Mouse (Mus musculus) ZHBTc4 (cell line): ENCODE measurements around the gene Dip2b.

ENCODE experiments used
- DNase-seq: peaks from one replicate; pipeline ENCODE4 v3.0.0-alpha.2; 2011; ENCODE audit warnings: low read depth, low spot score

Gene Dip2b

DNA sequence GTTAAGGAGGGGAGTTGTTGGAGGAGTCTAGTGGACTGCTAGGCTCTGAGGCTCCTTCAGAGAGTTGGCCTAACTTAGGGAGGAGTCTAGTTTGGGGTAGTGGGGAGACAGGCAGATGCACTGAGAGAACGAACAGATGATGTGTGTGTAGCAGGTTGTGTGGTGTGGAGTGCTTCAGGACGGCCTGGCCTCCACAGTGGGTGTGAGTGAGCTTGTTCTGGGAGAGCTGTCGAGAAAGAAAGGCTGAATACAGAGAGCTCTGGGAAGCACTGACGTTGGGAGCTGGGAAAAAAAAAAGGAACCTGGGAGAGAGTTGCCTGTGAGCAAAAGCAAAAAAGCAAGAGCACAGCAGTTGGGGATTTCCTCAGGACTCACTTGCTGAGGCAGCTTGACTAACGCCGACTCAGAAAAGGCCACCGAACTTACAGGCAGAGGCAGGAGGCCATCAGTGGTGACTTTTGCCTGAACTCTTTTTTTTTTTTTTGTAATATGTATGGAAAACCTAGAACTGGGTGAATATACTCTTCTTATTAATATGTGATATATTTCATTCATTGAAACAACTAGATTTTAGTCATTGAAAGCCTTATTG, 11.1 kb downstream of the Dip2b start:
- no peak for DNase-seq

DNA sequence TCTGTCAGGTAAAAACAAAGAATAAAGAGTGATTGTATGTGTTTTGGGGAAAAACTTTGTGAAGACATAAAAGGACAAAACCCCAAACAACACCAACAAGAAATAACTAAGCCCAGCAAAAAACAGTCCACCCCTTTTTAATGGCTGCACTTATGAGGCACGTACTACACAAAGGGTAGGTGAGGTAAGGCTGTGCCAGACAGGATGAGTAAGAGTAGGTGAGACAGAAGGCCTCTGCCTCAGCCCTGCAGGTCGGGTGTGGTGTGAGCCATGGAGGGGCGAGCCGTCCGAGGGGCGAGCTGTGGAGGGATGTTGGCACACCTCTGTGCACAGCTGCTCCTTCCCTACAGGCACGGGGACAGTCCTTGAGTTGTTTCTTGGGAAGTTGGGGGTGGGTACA, 12.5 kb downstream of the Dip2b start:
- no peak for DNase-seq

DNA sequence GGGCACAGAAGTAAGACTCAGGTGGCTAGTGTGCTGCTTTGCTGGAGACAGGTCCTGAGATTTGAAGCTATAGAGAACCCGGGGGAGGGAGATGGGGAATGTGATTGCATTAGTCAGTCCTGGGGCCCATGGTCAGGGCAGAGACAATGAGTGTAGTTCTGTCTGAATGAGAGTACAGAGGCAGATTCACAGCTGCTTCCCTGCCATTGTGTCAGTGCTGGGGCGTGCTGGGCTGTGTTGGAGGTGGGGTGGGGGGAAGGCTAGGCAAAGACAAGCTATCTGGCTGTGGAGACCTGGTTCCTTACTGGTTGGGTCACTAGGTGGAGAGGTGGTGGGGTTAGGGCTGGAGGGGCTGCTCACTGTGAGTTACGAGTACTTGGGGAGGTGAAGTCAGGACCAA, 14.3 kb downstream of the Dip2b start:
- peak; percentile 61 for DNase-seq

DNA sequence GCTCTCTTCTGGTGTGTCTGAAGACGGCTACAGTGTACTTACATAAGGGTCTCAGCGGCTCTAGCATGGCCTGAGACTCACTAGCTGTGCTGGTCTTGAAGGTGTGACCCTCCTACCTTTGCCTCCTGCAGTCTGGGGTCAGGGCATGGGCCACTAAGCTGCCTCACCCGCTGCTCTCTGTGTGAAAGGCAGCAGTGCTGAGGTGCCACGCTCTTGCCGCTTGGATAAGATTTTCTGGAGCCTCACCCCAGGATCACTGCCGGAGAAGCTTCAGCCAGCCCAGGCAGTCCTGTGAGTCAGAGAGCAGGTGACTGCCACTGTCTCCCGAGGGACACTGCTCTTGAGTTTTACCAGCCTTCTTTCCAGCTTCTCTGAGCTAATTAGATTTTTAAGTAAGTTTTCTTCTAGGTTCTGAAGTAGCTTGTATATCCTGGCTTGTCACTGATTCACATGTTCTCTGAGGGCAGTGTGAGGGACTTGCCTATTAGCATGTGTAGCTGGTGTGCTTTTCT, 18.0 kb downstream of the Dip2b start:
- DNase-seq: no peak

DNA sequence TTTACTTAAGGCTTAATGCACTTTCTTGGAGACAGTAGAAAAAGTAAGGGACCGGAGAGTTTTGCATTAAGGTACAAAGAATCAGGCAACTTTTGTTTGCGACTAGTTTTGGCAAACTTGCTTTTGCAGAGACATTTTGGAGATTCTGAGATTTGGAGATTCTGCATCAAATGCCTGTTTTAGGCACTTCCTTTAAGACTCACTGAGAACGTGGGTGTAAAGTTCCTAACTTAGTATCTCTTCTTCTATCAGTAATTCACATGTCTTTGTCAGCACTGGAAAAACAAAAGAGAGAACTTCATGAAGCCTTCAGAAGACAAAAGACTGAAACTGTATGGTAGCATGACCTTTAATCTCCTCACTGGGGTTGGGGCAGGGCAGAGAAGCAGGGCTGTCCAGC, 19.2 kb downstream of the Dip2b start:
- no peak for DNase-seq

DNA sequence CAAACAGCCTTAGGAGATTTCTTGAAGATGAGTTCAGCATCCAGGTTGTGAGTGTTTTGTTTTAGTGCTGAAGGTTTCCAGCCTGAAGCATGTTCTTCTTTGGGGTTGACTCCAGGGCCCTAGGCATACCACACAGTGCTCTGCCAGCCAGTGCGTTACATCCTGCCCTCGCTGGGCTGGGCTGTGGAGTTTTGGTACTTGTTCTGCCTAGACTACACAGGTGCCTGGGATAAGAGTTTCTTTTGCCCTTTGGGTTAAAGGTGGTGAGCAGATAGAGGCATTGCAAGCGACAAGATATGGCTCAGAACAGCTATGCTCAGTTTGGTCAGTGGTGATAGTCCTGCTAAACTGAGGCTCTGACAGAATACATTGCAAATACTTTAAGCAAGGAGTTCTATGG, 19.7 kb downstream of the Dip2b start:
- no peak for DNase-seq

DNA sequence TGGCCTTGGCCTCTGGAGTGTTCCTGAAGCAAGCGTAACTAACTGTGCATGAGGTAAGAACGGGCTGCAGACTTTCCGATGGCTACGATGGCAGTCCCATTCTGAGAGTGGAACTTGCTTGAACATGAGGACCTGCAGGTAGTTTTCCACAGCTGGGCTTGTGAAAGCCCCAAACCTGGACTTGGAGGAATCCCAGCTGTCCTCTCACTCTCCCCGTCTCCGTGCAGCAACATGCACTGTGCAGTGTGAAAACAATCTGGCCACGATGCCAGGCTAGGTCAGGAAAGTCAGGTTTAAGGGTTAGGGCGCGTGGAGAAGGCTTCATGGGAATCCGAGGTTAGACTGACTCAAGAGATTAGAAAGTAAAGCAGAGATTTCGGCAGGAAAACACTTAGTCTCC, 20.4 kb downstream of the Dip2b start:
- DNase-seq: no peak

DNA sequence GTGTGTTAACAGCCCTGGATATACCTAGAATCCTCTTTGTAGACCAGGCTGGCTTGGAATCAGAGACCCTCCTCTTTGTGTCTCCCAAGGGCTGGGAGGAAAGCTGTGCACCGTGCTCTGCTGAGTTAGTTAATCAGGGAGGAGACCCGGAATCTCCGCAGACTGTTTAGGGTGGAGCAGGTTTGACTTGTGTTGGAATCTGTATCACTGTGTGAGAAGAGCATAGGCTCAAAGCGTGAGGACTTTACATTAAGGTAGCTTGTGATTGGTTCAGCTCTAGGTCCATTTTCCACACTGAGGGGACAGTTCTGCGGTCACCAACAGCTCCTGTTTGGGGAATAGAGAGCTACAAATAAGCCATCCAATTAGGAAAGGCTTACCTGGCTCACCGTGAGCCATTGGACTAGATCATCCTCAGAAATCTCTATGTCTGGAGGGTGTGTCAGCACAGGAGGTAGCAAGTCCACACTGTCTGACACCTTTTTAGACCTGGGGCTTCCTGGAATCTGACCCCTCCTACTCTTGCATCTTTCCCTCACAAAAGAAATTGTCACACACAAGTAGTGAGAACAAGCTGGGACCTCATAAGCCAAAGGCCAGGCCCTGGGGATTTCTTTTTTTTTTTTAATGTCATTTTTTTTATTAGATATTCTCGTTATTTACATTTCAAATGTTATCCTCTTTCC, 21.3 kb downstream of the Dip2b start:
- peak; percentile 72 for DNase-seq

DNA sequence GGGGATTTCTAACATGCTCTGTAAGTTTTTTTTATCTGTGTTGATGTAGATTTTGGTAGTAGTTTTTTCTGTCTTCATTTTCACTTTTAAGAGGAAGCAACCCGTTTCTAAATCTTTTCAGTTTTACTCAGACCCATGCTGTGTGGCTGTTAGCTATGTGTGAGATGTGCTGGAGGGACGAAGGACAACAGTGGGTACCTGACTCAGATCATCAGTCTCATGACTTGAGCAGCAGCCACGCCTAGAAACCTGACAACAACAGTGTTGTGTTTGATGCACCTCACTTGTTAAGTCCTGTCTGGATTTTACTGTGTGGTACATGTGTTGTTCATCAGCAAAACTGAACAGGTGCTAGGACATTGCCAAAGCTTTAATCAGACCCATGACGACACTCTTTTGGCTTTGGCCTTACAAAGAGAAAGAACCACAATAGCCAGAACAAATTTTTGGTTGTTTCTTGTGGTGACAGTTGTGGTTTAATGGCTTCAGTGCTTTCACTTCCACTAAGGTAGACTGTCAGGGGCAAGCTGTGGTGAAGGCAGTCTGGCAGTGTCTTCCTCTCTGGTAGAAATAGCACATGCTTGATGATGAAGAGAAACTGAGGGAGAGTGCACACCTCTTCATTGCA, 22.2 kb downstream of the Dip2b start:
- DNase-seq: no peak

DNA sequence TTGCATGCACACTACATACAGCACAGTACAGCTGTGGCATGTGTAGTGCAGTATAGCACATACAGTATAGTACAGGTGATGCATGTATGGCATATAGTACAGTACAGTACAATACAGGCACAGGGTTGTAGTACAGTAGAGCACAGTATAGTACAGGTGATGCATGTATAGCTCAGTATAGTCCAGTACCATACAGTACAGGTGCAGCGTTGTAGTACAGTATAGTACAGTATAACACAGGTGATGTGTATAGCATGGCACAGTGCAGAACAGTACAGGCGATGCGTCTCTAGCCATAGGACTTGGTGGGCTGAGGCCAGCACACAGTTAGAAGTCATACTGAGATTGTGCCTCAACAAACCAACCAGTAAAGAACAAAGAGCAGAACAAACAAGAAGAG, 22.9 kb downstream of the Dip2b start:
- no peak for DNase-seq

DNA sequence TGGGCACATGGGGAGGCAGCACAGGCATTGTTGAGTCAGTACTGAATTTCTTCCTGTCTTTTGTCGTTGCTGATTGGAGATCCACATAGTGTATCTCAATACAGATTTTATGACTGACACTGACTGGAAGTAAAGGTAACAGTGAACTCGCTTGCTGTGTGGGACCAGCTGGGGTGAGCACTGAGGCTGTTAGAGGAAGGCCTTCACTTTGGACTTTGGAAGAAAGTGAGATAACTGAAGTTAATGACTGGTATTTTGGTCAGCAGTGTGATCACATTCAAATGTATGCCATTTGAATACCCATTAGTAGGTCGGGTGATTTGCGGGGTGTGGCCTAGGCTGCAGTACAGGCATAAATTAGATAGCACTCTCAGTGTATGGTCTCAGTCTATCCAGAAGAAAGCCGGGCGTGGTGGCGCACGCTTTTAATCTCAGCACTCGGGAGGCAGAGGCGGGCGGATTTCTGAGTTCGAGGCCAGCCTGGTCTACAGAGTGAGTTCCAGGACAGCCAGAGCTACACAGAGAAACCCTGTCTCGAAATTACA, 24.8 kb downstream of the Dip2b start:
- peak; percentile 66 for DNase-seq

DNA sequence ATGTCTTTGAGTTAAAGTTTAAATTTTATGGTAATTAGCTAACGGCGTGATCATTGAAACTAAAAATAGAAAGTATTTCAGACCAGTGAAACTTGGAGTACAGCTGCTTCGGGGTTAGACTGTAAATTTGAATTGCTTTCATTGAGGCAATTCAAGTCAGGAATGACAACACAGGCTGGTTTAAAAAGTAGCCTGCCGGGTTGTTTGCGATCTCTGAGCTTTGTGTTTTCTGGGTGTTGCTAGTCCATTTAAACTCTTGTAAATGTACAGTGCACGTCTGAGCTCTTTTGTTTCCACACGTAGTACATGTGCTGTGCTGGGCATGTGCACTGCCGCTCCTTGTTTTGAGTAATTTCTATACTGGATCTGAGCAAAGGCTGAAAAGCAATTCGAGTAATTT, 28.2 kb downstream of the Dip2b start:
- DNase-seq: peak; percentile 52

DNA sequence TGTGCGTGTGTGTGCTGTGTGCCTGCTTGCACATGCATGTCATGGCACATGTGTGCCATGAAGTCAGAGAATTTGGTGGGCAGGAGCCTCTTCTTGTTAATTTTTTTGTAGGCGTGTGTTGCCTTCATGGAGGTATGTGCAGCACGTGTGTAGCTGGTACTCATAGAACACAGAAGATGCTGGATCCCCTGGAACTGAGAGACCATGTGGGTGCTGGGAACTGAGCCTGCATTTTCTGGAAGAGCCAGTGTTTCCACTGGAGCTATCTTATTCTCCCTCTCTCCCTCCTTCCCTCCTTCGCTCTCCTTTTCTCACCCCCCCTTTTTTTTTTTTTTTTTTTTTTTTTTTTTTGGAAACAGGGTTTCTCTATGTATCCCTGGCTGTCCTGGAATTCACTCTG, 30.6 kb downstream of the Dip2b start:
- DNase-seq: no peak

DNA sequence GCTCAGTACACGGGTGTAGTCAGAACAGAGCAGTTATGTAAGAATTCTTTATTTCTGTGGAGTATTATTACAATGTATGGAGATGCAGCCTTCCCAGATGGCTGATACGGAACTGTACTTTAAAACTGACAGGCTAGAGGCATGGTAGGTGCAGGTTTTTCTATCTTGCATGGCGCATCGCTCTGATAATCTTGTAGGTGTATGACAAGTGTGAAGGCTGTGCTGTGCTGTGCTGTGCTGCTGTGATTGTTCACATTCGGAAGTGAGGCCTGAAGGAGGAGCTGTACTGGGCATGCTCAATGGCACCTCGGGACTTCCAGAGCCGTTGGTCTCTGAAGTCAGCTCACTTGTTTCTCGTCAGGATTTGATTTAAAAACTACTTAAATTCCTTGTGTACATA, 31.6 kb downstream of the Dip2b start:
- no peak for DNase-seq

DNA sequence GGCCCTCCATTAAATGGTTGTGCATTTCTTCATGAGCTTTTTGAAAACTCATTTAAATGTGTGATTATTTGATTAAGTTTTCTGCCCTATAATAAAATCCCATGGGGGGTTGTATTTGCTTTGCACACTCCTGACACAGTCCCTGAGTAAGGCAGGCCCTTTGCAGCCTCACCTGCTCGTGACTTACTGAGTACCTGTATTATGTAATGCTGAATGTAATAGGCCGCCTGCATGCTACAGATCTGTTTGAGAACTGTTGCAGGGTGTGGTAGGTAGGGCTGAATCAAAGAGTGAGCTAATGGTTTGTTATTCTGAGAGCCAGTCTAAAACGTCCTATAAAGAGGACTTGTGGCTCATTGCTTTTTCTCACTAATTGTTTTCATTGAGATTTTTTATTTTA, 33.4 kb downstream of the Dip2b start:
- no peak for DNase-seq

DNA sequence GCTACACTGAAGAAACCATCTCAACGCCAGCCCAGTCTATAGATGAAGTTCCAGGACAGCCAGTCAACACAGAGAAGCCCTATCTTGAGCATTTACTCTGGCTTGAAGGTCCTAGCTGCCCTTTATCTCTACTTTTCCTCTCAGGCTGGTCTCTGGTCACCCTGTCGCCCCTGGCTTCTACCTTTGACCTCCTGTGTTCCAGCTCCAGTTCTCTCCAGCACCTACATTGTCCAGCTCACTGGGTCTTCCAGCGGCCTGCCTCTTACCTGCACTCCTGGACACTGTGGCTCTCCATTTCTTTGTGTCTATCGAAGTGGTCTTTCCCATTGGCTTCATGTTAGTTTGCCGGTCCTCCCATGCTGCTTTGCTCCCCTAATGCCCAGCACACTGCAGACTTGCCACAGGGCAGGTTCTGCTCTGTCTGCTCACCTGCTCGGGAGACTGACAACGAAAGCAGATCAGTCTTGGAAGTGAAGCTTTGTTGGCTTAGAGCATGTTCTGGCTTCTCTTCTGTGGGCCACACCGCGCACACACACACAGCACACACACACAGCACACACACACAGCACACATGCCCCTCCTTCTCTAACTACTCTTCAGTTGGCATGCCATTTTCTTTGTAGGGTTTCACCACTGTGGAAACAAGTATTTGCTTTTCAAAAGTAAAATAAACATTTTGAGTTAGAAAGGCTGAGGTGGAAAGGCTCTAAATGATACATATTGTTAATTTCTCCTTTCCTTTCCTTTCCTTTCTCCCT, 35.4 kb downstream of the Dip2b start:
- no peak for DNase-seq

DNA sequence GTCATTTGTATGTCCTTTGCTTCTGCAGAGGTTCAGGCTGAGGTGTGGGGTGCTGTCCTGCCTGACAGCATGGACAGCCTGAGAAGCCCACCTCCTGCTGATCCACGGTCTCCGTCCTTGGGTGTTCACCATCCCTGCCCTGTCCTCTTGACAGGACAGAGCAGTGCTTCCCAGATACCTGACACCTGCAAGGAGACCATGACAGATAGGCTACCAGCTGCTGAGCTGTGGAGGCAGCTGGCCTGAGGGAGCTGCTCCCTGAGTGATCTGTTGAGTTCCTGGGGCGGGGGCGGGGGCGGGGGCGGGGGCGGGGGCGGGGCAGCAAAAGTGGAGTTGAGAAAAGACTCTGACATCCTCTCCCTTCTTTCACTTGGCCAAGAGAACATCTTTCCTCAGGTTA, 36.3 kb downstream of the Dip2b start:
- DNase-seq: no peak

DNA sequence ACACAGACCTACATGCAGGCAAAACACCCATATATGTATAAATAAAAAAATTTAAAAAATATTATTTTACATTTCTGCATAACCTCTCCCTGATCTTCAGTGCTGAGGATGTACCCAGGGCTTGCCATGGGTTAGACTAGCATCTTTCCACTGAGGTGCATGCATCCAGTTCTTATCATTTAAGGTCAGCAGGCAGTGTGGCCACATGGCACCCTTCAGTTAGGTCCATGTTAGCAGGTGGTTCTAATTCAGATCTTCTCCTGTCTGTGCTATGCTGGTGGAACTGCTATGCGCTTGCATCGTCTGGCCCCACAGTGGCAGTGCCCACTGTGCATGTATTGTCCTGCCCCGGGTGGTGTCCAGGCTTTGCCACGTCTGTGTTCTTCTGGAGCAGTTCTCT, 37.9 kb downstream of the Dip2b start:
- DNase-seq: no peak

DNA sequence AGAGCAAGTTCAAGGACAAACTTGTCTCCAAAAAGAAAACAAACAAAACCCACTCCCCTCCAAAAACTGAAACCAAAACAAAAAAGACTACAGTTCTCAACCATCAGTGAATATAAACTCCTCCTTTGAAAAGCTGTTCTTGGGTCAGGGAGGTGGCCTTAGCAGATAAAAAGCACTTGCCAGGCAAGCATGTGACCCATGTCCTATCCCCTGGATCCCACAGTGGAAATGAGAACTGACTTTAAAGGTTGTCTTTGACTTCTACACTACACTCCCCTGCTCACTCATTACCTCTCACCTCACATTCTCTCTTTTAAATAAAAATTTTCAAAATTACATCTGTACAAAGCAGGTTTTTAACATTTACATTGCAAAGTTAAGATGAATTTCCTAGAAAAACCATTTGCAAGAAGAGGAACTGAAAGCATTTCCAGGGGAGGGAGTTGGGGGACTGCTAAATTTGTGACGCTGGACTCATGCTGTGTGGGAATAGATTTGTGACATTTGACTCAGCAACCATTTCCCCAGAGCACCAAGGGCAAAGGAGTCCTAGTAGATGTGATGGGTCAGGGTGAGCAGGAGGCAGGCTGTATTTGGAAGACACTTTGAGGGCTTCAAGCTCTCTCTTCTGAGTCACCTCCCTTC, 42.5 kb downstream of the Dip2b start:
- no peak for DNase-seq

DNA sequence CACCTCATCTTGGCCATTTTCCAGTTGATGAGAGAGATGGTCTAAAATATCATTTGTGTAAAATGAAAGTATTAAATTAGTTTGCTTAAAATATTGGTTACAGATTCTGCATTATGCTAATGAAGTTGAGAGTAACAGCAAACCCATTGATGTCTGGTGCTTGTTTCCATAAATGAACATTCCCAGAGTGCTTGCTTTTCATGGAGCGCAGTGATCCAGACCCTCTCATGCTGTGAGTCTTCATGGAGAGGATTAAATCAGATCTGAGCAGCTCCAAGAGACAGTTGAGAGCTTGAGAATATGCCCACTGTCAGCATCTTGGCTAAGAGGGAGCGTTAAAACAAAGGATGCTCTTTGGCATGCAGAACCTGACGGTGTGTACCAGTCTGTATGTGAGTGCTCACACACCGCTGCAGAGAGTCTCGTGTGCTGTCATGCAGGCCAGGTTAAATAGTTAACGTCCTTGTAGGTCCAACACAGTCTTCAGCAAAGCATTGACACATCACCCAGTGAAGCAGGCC, 43.1 kb downstream of the Dip2b start:
- DNase-seq: no peak

DNA sequence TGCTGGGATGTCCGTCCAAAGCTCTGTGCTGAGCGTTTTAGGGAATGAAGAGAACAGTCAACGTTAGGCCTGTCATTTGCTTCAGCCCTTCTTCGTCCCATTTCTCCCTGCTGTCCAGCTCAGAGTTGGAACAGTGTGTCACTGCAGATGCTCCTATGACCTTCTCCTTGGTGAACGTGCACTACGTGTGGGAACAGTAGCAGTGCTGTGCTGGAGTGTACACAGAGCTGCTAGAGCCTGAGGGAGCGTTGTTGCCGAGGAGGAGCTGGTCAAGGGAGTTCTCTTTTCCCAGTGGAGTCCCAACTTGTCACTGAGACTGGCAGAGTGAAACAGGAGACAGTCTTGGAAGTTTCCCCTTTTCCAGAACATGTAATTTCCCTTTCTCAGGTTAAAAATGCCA, 43.6 kb downstream of the Dip2b start:
- DNase-seq: no peak
